Mouse (Mus musculus): ENCODE data around the gene Bid. TPM values are rescaled to one million over a fixed set of nuclear protein-coding genes. Genes with fewer than 3 reads are reported as not detected.

Bid gene
- polyA plus RNA-seq (2015; fragmentation: Nextera tagmentation; extraction: Ambion mirVana) = 27.9 and 28.4 TPM in 2 replicates

DNA sequence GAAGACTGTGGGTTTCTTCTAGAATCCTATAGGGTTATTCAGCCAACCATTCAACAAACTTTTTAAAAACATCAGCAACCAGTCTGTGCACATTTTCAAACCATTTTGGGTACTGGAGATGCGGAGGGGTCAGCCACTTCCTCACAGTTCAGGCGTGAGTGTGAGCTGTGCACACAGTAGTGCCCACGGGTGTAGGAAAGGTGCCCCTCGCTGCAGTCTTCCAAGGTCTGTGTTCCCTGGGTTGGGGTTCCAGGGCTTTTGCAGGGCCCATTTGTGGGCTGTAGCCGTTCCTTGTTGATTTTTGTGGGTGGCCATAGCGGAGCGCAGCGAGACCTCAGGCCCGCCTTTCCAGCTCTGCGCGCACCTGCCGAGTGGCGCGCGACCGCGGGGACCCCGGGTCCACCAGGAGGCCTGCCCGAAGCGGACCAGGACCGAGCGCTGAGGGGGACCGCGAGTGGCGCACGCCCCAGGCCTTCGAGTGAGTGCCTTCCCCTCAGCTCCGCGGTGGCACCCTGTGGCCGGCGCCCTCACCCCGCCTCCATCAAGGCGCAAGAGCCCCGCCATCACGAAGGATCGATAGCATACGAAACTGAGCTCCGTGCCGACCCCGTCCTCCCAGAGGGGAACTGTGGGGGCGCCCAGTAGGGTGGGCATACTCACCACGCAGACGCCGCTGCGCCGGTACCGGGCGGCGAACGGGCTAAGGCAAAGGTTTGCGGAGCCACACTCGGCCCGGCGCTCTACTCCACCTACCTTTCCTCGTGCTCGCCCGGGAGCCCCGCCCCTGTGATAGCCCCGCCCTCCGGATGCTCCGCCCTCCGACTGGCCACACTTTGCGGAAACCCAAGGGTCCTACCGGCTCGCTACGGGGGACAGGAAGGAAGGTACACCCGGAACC, at the start of gene Bid:
Gene Bid (minus strand): TSS at position 780 of the 898 bp plus-strand sequence.
- Histone ChIP-seq H3K4me3 (replicated peaks) (peak within 1 kb of the TSS; percentile 75), H3K27ac (peak within 1 kb of the TSS; percentile 89; the same call in 1 of the 2 replicates), H3K4me2 (peak within 1 kb of the TSS; percentile 98), H3K9me3 (replicated peaks) (no peaks in the 10 kb centered on the region), H3K9ac (peak within 1 kb of the TSS; percentile 83), H3K4me1 (replicated peaks) (peaks cover 57% of the 10 kb centered on the region), H3K27me3 (no peaks in the 10 kb centered on the region), H3K36me3 (0 out of 2 replicates have a peak, but pooled peaks cover 5% of the 10 kb centered on the region)
- peak; percentile 87 for DNase-seq
- peak; percentile 82 for ATAC-seq (ENCODE audit: low read depth)
- WGBS (ENCODE audit: insufficient replicate concordance) = under 1% methylated on average over 67 of the region's 67 CpGs

DNA sequence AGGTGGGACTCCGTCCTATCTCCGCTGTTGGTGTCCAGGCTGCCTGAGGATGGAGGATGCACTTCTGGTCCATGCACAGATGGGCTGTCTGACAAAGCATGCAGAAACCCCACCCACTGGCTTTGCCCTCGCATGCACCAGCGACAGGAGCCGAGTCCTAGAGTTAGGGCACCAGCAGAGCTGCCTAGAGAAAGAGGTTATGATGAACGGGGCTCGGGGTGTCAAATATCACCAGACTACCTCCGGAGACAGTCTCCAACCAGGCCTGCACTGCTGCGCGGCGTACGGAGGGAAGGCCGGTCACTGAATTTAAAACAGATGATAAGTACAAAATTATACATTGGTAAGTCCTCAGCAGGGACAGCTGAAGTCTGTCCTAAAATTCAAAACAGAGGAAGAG, 49.2 kb upstream of the Bid start:
- Histone ChIP-seq H3K4me3 (replicated peaks) (no peak overlapping the region), H3K36me3 (peaks cover 54% of the 10 kb centered on the region), H3K27me3 (no peaks in the 10 kb centered on the region), H3K4me1 (replicated peaks) (no peaks in the 10 kb centered on the region), H3K4me2 (no peak overlapping the region), H3K27ac (no peak overlapping the region), H3K9me3 (replicated peaks) (no peaks in the 10 kb centered on the region), H3K9ac (no peak overlapping the region)
- WGBS (ENCODE audit: insufficient replicate concordance) = 81% methylated on average over 13 of the region's 13 CpGs
- DNase-seq = no peak
- no peak for ATAC-seq (ENCODE audit: low read depth)

DNA sequence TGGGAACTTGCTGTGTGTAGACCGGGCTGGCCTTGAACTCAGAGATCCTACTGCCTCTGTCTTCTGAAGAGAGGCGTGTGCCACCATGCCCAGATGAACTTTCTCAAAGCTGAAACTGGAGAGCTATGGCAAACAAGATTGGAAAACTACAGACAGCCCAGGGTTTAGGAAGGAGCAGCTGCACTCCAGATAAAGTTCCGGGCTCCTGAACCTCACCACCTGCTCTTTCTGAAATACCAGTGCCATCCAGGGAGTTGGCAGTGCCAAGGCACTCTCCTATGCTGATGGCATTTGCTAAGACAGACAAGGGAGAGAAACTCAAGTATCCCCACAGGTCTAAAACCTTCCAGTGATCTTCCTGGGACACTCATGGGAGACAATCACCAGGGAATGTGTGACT, 47.5 kb upstream of the Bid start:
- H3K4me3 ChIP-seq (replicated peaks) = no peak overlapping the region
- H3K36me3 ChIP-seq = peaks cover 53% of the 10 kb centered on the region
- no peak overlapping the region for H3K9ac ChIP-seq
- no peaks in the 10 kb centered on the region for H3K9me3 ChIP-seq (replicated peaks)
- ATAC-seq (ENCODE audit: low read depth) (no peak), DNase-seq (no peak)
- no peaks in the 10 kb centered on the region; the same call in 1 of the 2 replicates for H3K4me1 ChIP-seq (replicated peaks)
- no peaks in the 10 kb centered on the region for H3K27me3 ChIP-seq
- H3K4me2 ChIP-seq = no peak overlapping the region
- no peak overlapping the region for H3K27ac ChIP-seq
- 87% methylated on average over 3 of the region's 3 CpGs for WGBS (ENCODE audit: insufficient replicate concordance)

DNA sequence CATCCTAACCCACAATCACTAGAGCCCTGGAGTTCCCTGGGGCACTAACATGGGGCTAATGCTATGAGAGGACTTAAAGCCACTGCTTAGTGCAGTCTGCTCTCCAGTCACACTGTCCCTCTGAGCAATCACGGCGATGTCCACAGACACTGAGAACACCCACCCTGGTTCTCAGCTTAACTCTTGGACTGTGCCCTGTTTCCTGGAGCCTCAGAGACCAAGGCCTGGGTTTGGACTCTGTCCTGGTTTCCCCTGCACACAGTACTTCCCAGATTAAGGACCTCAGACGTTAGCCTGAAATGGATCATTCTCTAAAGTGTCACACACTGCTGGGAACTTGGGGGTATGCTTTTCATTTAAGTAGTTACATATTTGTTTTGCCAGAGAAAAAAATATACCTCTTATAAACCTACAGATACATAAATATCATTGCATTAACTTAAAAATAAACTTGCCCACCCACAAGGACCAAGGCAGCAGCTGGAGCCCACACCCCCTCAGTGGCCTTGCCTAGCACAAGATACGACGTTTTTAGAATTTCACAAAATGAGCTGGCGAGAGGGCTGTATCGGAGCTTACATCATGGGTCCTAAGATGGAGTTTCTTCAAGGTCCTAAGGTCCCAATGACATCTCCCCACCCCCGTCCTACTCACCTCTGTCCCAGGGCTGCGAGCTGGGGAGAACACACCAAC, 43.8 kb upstream of the Bid start:
- 80% methylated on average over 9 of the region's 9 CpGs for WGBS (ENCODE audit: insufficient replicate concordance)
- no peak overlapping the region for H3K4me2 ChIP-seq
- no peaks in the 10 kb centered on the region for H3K27me3 ChIP-seq
- H3K27ac ChIP-seq = peak overlapping the region; percentile 23; the same call in 1 of the 2 replicates
- no peaks in the 10 kb centered on the region for H3K9me3 ChIP-seq (replicated peaks)
- ATAC-seq (ENCODE audit: low read depth) = no peak
- no peak overlapping the region for H3K9ac ChIP-seq
- H3K4me3 ChIP-seq (replicated peaks) = no peak overlapping the region
- H3K4me1 ChIP-seq (replicated peaks) = peaks cover 30% of the 10 kb centered on the region
- DNase-seq = no peak
- peaks cover 78% of the 10 kb centered on the region for H3K36me3 ChIP-seq

DNA sequence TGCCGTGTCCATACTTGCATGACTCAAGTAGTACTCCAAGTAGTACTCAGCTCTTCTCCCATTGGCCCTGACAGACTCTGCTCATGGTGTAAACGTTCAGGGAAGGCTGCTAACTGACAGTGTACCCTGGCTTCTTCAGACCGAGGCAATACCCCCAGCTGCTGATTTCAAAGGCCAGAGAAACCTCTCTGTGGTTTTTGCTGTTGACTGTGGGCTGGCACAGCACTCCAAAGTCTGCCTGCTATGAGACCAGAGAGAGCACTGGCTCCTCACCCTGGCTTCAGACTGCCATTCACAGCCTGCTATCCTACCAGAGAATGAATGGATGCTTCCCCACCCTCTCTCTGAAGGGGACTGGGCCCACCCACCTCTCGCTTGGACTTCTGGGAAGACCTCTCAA, 40.7 kb upstream of the Bid start:
- H3K36me3 ChIP-seq = peaks cover 92% of the 10 kb centered on the region
- no peaks in the 10 kb centered on the region for H3K9me3 ChIP-seq (replicated peaks)
- ATAC-seq (ENCODE audit: low read depth) = peak; percentile 41
- WGBS (ENCODE audit: insufficient replicate concordance) = 28% methylated on average over 4 of the region's 4 CpGs
- H3K27ac ChIP-seq = peak overlapping the region; percentile 95
- no peak for DNase-seq
- peaks cover 45% of the 10 kb centered on the region for H3K4me1 ChIP-seq (replicated peaks)
- no peaks in the 10 kb centered on the region for H3K27me3 ChIP-seq
- H3K9ac ChIP-seq = peak overlapping the region; percentile 42
- no peak overlapping the region for H3K4me3 ChIP-seq (replicated peaks)
- H3K4me2 ChIP-seq = peak overlapping the region; percentile 47

DNA sequence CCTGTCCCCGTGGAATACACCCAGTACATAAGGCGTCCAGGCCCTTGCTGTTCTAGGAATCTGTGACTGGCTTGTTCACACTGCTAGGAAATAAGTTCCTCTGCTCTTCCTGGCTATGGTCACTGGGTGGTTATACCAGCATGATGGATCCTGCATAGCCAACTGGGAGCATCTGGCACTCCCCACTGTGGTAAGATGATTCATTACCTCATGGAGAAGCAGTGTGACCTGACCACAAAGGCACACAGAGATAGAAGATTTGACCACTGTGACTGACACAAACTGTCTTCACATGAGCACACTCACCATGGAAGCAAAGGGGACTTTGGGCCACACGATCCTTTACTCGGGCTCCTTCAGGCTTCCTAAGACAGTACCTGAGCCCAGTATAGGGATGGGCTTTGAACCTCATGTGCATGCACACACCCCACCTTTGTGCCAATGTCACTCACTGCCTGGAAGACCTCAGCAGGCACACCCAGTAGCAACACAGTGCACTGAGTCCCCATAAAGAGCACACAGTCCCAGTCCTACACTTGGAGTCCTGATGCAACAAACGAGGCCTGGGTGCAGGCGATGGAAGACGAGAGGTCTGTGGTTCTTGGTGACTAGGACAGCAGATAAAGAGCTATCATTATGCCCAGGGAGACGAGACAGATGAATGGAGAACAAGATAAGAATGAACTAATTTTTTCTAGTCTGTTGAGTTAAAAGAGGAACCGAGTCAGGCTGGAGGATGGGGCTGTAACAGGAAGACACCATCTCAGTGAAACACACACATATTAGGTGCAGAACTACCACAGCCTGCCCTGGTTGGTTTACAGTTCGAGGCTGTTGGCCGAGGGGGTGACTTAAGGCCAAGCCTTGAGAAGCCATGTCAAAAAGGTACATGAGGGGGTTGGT, 39.9 kb upstream of the Bid start:
- ATAC-seq (ENCODE audit: low read depth) = peak; percentile 97
- Histone ChIP-seq H3K9me3 (replicated peaks) (no peaks in the 10 kb centered on the region), H3K4me2 (peak overlapping the region; percentile 47), H3K4me3 (replicated peaks) (no peak overlapping the region), H3K9ac (peak overlapping the region; percentile 44), H3K27ac (peak overlapping the region; percentile 95), H3K36me3 (peaks cover 90% of the 10 kb centered on the region), H3K27me3 (no peaks in the 10 kb centered on the region), H3K4me1 (replicated peaks) (peaks cover 45% of the 10 kb centered on the region)
- DNase-seq = peak; percentile 81
- 22% methylated on average over 11 of the region's 11 CpGs for WGBS (ENCODE audit: insufficient replicate concordance)

DNA sequence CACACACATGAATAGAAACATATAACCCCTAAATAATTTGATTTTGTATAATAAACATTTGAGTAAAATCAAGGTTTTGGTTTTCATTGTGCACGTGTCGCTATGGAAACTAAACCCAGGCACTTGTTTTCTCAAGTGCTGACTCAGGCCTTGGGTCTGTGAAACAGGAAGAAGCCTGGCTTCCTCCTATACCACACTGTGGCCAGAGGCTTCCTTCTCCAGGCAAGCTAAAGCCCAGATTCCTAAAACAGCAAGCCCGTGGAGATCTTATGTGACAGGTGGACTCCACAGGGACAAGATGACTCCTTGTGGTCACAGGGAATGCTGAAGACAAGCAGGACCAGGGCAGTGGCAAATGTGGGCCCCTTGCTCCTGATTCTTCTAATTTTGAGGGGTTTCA, 38.6 kb upstream of the Bid start:
- Histone ChIP-seq H3K4me1 (replicated peaks) (peaks cover 45% of the 10 kb centered on the region), H3K36me3 (peaks cover 87% of the 10 kb centered on the region), H3K9ac (peak overlapping the region; percentile 44), H3K9me3 (replicated peaks) (no peaks in the 10 kb centered on the region), H3K4me2 (no peak overlapping the region), H3K27me3 (no peaks in the 10 kb centered on the region), H3K27ac (peak overlapping the region; percentile 95), H3K4me3 (replicated peaks) (no peak overlapping the region)
- no peak for DNase-seq
- WGBS (ENCODE audit: insufficient replicate concordance) = 29% methylated on average over 3 of the region's 3 CpGs
- no peak for ATAC-seq (ENCODE audit: low read depth)

DNA sequence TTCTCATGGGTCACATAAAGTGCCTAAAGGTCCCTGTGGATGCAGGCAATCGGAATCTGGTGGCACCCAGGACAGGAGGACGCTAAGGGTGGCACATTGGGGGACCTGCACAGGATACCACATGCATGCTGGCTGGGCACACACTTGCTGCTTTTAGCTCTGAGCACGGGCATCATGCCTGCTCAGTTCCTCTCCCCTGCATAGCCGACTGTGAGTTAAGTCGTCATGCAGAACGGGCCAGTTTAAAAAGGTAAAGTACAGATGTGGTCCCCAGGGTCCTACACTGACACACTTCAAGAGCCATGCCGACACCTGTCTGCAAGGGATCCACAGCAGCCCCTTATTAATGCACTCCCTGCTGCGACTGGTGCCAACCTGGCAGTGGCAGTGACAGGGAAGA, 37.6 kb upstream of the Bid start:
- Histone ChIP-seq H3K4me2 (no peak overlapping the region), H3K27me3 (no peaks in the 10 kb centered on the region), H3K4me1 (replicated peaks) (peaks cover 45% of the 10 kb centered on the region), H3K9ac (no peak overlapping the region), H3K4me3 (replicated peaks) (no peak overlapping the region), H3K27ac (peak overlapping the region; percentile 25; the same call in 1 of the 2 replicates), H3K36me3 (peaks cover 85% of the 10 kb centered on the region), H3K9me3 (replicated peaks) (no peaks in the 10 kb centered on the region)
- no peak for DNase-seq
- WGBS (ENCODE audit: insufficient replicate concordance) = 81% methylated on average over 8 of the region's 8 CpGs
- no peak for ATAC-seq (ENCODE audit: low read depth)

DNA sequence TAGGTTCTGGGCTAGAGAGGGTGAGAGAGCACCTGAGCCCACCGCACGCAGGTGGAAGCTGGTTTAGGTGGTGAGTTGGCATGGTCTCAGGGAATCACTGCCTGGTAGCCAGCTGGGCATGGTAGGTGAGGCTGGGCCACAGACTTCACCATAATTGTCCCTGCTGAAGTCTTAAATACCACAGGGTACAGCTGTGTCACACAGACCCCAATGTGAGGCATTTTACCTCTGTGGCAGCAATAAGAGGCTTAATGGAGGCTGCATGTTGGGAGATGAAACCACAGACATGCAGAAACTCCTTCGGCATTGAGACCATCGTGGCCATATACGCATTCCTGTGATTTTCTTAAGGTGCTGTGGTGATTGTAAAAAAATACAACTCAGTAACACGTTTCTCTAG, 35.8 kb upstream of the Bid start:
- no peak overlapping the region for H3K27ac ChIP-seq
- no peak for ATAC-seq (ENCODE audit: low read depth)
- peaks cover 35% of the 10 kb centered on the region for H3K4me1 ChIP-seq (replicated peaks)
- no peak for DNase-seq
- peaks cover 84% of the 10 kb centered on the region for H3K36me3 ChIP-seq
- H3K27me3 ChIP-seq = no peaks in the 10 kb centered on the region
- no peaks in the 10 kb centered on the region for H3K9me3 ChIP-seq (replicated peaks)
- H3K4me2 ChIP-seq = no peak overlapping the region
- WGBS (ENCODE audit: insufficient replicate concordance) = 84% methylated on average over 6 of the region's 6 CpGs
- H3K9ac ChIP-seq = no peak overlapping the region
- no peak overlapping the region for H3K4me3 ChIP-seq (replicated peaks)

DNA sequence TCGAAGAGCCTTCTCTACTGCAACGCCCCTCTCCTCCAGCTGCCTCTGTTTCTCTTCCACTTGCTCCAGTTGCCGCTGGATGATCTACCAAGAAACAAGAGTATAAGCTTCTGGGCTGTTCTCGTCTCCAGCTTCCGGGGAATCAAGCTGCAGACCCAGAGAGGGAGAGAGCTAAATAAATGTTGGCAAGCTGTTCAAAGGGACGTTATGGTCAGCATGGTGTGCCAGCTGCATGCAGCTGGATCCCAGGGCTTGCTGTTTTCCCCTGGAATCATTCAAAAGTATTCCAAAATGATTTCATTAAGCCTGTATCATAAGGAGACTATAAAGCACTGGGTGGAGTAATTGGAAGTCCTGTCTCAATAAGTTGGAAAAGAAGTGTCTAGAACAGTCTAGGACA, 34.7 kb upstream of the Bid start:
- Histone ChIP-seq H3K9ac (no peak overlapping the region), H3K4me1 (replicated peaks) (peaks cover 24% of the 10 kb centered on the region), H3K36me3 (peaks cover 85% of the 10 kb centered on the region), H3K27ac (no peak overlapping the region), H3K4me2 (no peak overlapping the region), H3K4me3 (replicated peaks) (no peak overlapping the region), H3K27me3 (no peaks in the 10 kb centered on the region), H3K9me3 (replicated peaks) (no peaks in the 10 kb centered on the region)
- no peak for DNase-seq
- WGBS (ENCODE audit: insufficient replicate concordance) = 82% methylated on average over 6 of the region's 6 CpGs
- ATAC-seq (ENCODE audit: low read depth) = no peak

DNA sequence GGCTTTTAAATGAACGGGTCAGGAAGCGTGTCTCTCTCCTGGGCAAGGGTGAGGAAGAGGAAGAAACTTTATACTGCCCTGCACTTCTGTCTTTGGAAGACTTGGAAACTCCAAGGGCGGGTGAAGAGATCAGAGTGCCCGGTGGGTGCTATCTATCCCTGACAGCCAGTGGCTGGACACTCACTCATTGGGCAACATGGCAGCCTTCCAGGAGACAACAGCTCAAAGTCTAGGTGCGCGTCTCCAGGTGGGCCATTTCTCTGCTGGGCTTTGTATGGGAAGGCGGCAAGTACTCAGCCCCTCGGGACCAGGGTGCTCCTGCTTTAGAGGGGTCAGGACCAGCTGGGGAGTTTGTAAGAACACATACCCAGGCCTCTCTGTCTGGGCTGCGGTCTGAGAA, 28.9 kb upstream of the Bid start:
- H3K27me3 ChIP-seq = no peaks in the 10 kb centered on the region
- ATAC-seq (ENCODE audit: low read depth) (no peak), DNase-seq (no peak)
- no peak overlapping the region for H3K27ac ChIP-seq
- WGBS (ENCODE audit: insufficient replicate concordance) = 83% methylated on average over 9 of the region's 9 CpGs
- H3K4me2 ChIP-seq = no peak overlapping the region
- H3K4me1 ChIP-seq (replicated peaks) = peaks cover 14% of the 10 kb centered on the region
- H3K4me3 ChIP-seq (replicated peaks) = no peak overlapping the region
- H3K36me3 ChIP-seq = peaks cover 51% of the 10 kb centered on the region
- no peaks in the 10 kb centered on the region for H3K9me3 ChIP-seq (replicated peaks)
- no peak overlapping the region for H3K9ac ChIP-seq

All from liver, embryonic 13.5 days (tissue).